Mouse (Mus musculus) thymus, postnatal 4 days (tissue): ENCODE results near the gene Gse1.

Experiments
- DNase-seq: peaks from one replicate; pipeline ENCODE4 v3.0.0; 2021

Gene Gse1

DNA sequence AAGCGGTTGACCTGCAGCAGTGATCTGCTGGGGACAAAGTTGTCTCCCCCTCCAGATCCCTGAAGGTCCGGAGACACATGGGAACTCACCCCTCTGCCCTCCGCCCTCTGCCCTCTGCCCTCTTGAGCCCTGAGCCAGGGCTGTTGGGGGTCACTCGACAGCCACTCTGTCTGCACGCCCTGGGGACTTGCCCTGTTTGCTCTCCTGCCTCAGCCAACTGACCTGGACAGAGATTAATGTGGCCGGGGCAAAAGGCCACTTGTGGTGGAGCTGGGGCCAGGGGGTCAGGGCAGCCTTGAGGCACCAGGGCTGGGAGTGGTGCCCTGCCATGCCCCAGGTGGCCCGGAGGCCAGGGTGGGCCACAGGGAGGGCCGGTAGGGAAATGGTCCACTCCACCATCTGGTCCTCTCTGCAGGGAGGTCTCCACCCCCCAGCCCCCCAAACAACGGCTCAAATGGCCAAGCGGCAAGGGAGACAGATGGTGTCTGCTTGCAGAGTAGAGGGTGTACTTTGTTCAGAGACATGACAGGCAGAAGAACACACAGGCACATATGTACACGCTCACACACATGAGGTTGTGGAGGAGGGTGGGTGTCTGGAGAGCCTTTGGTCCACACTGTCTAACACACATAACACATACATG, 181.2 kb downstream of the Gse1 start:
- peak; percentile 12 for DNase-seq

GRCm38 (mm10) chr8:120411059-120411458, 182.8 kb downstream of the Gse1 start:
- no peak for DNase-seq

DNA sequence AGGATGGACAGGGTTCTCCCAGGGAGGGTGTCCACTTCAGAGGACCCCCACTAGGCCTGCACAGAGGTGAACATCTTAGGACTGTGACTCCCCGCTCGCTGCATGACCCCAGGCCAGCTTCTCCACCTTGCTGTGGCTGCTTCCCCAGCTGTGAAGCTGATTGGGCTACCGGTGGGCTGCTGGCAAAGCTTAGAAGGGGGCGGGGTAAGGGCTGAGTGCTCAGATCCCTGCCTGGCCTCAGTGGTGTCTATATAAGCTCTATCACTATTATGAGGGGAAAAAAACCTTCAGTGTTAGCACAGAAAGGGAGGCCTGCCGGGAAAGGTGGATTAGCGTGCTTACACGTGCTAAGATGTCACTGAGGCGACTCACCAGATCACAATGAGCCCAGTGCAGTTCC, 183.6 kb downstream of the Gse1 start:
- peak; percentile 56 for DNase-seq

DNA sequence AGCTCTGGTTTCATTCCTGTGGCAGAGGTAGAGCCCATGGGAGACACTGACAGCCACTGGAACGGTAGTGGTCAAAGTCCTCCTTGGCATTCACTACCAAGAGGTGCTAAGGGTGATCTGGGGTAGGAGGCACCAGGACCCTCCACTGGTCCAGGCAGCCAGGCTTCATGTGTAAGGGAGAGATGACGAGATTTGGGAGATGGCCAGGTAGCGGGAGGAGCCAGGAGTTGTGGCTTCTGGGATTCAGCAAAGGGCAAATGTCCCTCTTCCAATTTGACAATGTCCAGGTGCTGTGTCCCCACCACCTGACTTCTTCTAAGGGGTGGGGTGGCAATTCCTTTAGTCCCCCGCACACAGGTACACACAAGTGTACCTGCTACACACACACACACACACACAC, 184.1 kb downstream of the Gse1 start:
- no peak for DNase-seq

DNA sequence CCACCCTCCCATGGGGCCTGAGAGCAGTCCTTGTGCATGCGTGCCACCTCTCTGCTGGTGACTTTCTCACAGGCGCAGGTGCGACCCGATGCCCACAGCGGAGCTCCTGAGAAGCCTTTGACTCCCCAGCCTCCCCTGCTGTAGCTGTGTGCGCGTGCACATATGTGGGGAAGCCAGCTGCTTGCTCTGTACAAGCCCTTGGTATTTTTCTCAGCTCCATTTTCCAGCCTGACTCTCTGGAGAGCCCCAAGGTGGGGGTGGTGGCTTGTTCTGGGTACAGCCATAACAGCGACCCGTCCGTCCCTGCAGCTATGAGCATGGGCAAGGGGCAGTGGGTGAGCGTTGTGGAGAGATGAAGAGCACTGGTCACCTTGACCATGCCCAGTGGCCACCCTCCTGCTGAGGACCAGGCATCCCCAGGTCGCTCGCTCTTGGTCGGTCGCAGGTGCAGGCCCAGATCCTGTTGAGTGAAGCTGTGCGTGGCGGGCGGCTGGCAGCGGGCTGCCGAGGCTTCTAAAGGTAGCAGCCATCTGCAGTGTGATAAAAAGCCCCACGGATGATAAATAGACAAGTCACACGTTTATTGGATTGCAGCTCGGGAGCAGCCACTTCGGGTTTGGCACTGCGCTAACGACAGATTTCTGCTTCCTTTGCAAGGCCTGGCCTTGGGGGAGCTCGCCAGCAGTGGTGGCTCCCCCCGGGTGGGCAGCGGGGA, 184.8 kb downstream of the Gse1 start:
- peak; percentile 78 for DNase-seq

DNA sequence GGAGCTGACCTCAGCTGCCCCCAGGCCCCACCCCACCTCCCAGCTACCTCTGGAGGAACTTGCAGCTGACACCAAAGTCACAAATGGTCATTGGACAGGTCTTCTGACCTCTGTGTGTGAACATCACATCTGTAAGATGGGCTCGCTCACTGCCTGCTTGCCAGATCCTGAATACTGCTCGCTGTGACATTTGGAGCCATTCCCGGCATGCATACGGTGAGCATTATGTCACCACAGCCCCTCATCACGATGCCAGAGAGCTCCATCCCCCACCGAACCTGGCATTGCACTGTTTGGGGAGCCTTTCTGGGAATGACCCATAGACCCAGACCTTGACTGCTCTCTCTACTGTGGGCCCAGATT, 185.4 kb downstream of the Gse1 start:
- no peak for DNase-seq

DNA sequence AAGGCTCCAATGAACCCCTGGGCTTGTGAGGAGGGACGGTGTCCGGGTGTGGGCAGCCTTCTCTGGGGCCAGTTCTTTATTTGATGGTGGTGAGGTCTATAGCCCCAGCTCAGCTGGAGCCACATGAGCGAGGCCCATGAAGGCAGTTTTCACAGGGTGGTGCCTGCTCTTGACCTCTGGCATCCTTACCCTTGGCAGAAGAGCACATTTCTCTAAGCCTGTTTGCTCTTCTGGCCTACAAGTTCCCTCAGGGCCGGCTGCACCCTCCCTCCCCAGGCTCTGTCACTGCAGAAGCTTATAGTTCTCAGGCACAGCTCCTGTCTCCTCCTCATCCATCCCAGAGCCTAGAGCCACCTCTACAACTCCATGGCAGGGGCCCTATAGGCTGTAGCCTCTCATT, 186.0 kb downstream of the Gse1 start:
- no peak for DNase-seq

GRCm38 (mm10) chr8:120415474-120415873, 187.2 kb downstream of the Gse1 start:
- DNase-seq: no peak

DNA sequence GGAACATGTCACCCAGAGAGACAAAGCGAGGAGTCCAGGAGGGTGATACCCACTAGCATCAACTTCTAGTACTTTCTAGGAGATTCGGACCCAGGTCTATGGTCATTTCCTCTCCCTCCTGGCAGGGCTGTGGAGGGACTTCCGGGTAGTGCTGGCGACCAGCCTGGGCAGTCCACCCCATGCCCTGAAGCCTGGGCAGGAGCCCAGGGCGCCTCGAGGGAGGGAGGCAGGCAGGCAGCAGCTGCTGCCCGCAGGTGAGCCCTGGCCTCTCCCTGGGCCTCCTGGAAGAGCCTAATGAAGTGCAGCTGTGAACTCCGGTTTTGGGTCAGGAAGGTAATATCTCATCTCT, 187.9 kb downstream of the Gse1 start:
- no peak for DNase-seq

DNA sequence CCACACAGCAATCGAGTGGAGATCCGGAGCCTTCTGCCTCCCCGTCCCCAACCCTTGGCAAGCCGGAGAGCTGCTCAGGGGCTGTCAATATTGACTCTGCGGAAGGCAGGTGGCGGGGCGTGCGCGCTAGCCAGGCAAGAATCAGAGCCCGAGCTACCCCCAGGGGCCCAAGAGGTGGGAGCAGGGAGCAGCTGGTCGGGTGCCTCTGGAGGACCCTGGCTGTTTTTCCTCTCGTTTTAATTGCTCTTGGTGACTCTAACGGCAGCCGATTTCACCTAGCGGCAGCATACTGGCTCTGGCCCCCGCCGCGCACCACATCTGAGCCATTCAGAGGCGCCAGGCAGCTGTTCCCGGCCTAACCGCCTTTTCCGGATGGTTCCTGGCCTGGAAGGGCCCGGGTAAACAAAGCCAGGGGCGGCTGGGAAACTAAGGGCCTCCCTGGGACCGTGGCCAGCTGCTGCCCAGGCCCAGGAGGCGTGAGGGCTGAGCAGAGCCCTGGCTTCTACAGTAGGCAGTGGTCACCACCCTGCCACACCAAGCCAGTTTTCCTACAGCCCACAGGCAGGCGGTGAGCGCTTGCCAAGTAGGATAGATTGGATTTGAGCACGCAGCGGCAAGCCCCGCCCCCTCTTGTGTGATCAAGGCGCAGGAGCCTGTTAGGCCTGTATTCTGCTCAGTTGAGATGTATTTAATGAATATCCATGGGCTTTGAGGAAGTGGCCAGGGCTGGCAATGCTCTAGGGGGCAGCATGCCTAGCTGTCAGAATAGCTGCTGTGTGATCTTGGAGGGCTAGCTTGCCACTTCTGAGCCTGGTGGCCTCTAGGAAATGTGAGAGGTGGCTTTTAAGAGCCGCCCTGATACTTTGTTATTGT, 188.5 kb downstream of the Gse1 start:
- DNase-seq: peak; percentile 74

DNA sequence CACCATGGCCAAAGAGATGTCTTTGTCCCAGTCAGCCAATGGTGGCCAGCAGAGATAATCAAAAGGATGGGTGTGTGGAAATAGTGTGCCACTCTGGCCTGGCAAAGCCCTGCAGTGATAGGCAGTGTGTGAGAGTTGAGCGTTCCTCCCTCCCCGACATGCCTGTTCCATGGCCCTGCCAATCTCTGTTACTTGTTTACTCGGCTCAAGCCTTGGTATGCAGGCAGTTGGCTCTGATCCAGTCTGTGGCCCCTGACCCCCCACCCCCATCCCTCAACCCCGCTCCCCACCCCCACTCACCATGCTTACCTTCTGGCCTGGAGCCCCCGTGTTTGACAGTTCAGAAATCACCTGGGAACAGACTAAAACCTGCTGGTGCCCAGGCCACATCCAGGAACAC, 189.9 kb downstream of the Gse1 start:
- DNase-seq: no peak

GRCm38 (mm10) chr8:120419675-120420074, 191.4 kb downstream of the Gse1 start:
- DNase-seq: peak; percentile 19

- DNase-seq: no peak
Observed at GRCm38 (mm10) chr8:120420226-120420625, 192.0 kb downstream of the Gse1 start.

GRCm38 (mm10) chr8:120421638-120422037, 193.4 kb downstream of the Gse1 start:
- DNase-seq: no peak

GRCm38 (mm10) chr8:120422236-120422635, 194.0 kb downstream of the Gse1 start:
- DNase-seq: no peak

DNA sequence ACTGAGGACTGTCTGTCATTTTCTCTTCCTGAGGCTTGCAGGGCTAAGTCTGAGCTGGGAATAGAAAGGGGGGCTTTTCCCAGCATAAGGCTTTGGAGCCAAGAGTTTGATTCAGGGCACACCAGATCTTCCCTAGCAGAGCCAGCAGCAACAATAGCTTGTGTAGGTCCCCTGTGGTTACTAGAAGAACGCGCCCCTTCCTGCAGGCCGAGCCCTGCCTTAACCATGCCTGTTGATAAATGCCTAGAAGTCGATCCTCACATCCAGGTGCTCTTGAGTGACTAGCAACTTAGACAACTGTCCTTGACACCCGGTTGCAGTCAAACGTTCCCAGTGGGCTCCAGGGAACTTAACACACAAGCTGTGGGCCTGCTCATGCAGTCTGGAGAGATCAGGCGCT, 195.3 kb downstream of the Gse1 start:
- peak; percentile 34 for DNase-seq

- DNase-seq: no peak
Observed at GRCm38 (mm10) chr8:120424829-120425198, 196.6 kb downstream of the Gse1 start.

DNA sequence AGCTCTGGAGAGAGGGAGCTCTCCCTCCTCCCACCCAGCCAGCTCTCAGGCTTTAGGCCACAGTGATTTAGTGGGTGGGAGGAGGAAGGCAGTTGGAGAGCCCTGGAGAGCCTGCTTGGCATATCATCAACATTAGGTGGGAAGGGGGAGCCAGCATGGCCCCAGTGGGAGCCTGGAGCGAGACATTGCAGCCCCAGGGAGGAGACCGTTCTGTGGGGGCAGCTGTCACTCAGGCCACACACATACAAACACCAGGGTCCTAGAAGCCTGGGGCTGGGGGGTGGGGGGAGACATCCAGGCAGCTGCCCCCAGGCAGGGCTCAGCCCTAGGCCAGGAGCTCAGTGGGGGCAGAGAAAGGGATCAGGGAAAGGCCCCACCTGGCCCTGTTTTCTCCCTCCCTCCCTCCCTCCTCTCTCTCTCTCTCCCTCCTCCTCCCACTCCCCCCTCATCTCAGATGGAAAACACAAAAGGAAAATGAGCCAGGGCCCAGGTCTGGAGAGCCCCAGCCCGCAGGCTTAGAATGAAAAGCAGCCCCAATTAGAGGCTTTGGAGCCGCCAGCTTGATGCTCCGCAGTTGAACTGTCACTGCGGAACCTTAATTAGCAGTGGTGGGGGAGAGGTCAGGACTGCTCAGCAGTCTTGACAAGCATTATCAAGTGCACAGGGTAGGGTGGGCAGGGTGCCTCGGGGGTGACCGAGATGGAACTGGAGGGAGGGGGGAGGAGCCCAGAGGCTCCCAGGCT, 197.1 kb downstream of the Gse1 start:
- no peak for DNase-seq

DNA sequence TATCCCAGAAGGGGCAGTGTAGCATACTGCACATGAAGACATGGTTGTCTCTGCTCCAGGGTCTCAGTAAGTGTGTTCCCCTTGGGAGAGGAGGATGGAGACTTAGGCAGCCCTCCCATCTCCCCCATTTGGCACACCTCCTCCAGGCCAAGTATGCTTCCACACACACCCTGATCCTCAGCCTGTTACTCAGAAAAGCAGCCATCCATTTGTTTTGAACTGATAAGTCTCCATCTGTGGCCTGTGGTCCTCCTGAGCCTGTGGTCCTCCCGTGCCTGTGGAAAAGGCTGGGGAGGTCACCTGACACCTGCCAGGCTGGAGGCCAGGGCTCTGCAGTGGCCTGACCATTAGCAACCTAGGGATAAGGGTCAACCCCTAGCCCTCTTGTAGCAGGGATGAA, 197.8 kb downstream of the Gse1 start:
- DNase-seq: no peak

DNA sequence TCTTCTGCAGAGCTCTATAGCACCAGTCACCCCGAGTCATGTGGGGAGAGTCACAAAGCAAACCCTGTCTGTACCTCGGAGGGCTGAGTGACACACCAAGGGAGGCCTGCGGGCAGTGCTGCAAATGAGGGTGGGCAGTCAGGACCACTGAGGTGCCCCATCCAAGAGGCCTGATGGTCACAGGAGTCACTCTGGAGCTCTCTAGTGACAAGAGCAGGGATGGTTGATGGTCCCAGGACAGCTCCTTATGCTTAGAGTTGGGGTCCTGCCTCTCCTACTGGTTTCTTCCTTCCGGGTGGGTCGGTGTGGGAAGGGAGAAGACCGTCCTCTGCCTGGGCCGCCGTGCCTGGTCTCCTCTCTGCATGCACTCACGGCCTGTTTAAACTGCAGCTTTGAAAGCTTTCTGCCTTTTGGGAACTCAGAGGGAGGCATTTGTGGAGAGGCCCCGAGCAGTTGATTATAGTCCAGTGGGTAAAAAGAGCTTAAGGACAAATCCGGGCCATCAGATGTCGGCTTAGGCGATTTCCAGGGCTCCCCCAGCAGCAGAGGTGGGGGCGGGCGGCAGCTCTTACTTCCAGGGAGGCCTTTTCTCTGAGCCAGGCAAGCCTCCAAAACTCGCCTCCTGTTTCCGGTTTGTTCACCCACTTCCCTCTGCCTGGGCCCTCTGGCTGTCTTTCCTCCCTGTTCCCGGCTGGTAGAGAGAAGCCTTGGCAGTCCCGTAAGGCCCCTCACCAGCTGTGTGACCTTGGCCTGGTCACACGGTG, 198.5 kb downstream of the Gse1 start:
- peak; percentile 52 for DNase-seq

DNA sequence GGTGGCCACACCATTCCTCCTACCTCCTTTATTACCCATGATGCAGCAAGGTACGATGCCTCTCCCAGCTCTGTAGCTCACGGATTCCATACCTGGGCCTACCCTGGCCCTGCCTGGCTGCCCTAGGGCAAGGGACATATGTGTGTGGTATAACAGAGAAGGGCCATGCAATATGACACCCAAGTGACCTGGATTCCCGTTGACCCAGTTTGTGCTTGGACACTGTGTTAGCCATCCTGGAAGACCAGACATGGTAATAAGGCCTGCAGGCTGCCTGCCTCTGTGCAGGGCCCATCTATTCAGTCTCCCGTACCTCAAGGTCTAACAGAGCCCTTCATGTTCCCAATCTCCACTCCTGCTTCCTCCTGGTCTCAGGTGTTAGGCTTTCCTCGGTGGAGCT, 200.2 kb downstream of the Gse1 start:
- DNase-seq: no peak

DNA sequence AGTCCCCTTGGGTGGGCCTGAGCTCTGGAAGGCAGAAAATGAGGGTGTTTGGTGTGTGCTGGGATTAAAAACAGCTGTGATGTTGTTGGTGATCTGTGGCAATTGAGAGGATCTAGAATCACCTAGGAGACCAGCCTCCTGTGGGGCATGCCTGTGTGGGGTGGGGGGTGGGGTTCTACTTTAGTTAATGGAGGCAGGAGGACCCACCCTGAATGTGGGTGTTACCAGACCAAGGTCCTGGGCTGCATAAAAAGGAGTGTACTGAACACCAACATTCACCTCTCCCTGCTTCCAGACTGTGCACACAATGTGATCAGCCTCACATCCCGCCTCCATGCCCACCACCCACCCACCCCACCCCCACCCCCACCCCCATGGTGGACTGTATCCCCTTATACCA, 200.9 kb downstream of the Gse1 start:
- DNase-seq: no peak

DNA sequence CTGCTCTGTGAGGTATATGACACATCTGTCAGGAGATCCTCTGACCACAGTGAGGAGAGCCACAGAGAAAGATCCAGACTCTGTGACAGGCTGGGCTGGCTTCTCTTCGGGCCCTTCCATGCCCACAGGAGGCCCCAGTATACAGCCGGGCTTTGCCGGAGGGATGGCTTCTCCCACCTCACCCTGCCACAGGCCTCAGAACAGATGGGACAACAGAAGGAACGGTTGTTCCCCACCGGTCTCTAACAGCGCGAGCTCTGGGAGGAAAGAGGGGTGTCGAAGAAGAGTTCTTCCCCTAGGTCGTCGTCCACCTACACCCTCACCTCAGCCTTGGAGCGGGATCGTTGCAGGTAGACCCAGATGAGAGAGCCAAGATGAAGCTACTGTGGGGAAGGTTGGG, 202.8 kb downstream of the Gse1 start:
- DNase-seq: no peak
